Comparison of ENCODE assay signal across 32 mouse cellular contexts in genomic region chr14:118286096-118286495, GRCm38 (mm10). TPM values are rescaled to one million over a fixed set of nuclear protein-coding genes. Genes with fewer than 3 reads are reported as not detected.
"Had no signal": no experiment of that assay in that cellular context is flagged by ENCODE, and none has a peak within 500 bp of the region (broad histone marks: within the 10 kb centered on the region; RNA-seq: fewer than 3 reads in every experiment).

No protein-coding gene starts in this region.

- H3K4me3 ChIP-seq: left cerebral cortex, adult 2 months; liver, embryonic 13.5 days had no signal

- H3K9ac ChIP-seq: liver, embryonic 13.5 days had no signal

- H3K4me1 ChIP-seq: liver, embryonic 13.5 days had no signal

- H3K27ac ChIP-seq: hindbrain, postnatal 0 days; left cerebral cortex, adult 2 months; liver, embryonic 13.5 days; stomach, postnatal 0 days had no signal

- ATAC-seq: hindbrain, postnatal 0 days; inflammation-experienced regulatory T-cells, adult 6 months; intestine, embryonic 16.5 days had no signal

- DNase-seq: kidney, adult 18-20 months; kidney, adult 9 months; kidney, postnatal 25 days; liver, embryonic 13.5 days; lung, adult 2 months; lung, postnatal 14 days; lung, postnatal 4 days; midbrain, embryonic 14.5 days; thymus, postnatal 14 days; thymus, postnatal 4 days had no signal

- H3K4me2 ChIP-seq: liver, embryonic 13.5 days; midbrain, embryonic 11.5 days had no signal

- H3K27me3 ChIP-seq: liver, embryonic 13.5 days had no signal

- H3K36me3 ChIP-seq: liver, embryonic 13.5 days had no signal

- H3K9me3 ChIP-seq: liver, embryonic 13.5 days had no signal

RNA-seq across cellular contexts. Expression of gene Gm9376, which starts 19.3 kb away (rescaled TPM):
- total RNA-seq: hindbrain, postnatal 0 days; layer of hippocampus, postnatal 14 days; left cerebral cortex, adult 2 months; left cerebral cortex, postnatal 10 days; liver, adult 2 months; megakaryocyte progenitor cell, adult 5-6 weeks; megakaryocyte-erythroid progenitor cell, adult 5-6 weeks; midbrain, postnatal 0 days had no signal
- polyA plus RNA-seq: hindbrain, postnatal 0 days; inflammation-experienced regulatory T-cells, adult 6 months; intestine, embryonic 16.5 days; kidney, embryonic 16.5 days; limb, embryonic 11.5 days; limb, embryonic 14.5 days; liver, adult 2 months; liver, embryonic 13.5 days; liver, embryonic 16.5 days; lung, adult 2 months; lung, embryonic 16.5 days; midbrain, embryonic 11.5 days; midbrain, embryonic 14.5 days; midbrain, postnatal 0 days; neural tube, embryonic 11.5 days; neural tube, embryonic 14.5 days; small intestine, adult 2 months; spleen, adult 2 months; stomach, embryonic 14.5 days; stomach, postnatal 0 days had no signal

RNA-seq across cellular contexts. Expression of gene Sox21, which starts 49.3 kb away (rescaled TPM):
- total RNA-seq: liver, adult 2 months; megakaryocyte progenitor cell, adult 5-6 weeks; megakaryocyte-erythroid progenitor cell, adult 5-6 weeks had no signal
- polyA plus RNA-seq: inflammation-experienced regulatory T-cells, adult 6 months; intestine, embryonic 16.5 days; kidney, embryonic 16.5 days; liver, adult 2 months; liver, embryonic 13.5 days; liver, embryonic 16.5 days; spleen, adult 2 months had no signal
